Mouse (Mus musculus) ES-Bruce4 (cell line): ENCODE results near the gene Igf1r. TPM values are rescaled to one million over a fixed set of nuclear protein-coding genes. Genes with fewer than 3 reads are reported as not detected.
"Not testable (repeated sequence)": the region's sequence is repeated elsewhere in the genome, so short reads cannot be mapped to it uniquely, and the experiment has no call there.

ENCODE experiments used
- H3K27ac ChIP-seq: 2 replicates; pipeline ENCODE4 v1.5.1; 2012; ENCODE audit warnings: low read length, inconsistent platforms; ENCODE audit not compliant: insufficient read depth
- H3K27me3 ChIP-seq: 2 replicates; pipeline ENCODE4 v1.6.1; 2012; ENCODE audit warnings: mild to moderate bottlenecking, low read length, inconsistent platforms; ENCODE audit not compliant: control insufficient read depth, poor library complexity, insufficient read depth, severe bottlenecking
- H3K36me3 ChIP-seq: 2 replicates; pipeline ENCODE4 v1.6.1; 2012; ENCODE audit warnings: inconsistent platforms, mild to moderate bottlenecking, low read length, moderate library complexity; ENCODE audit not compliant: control insufficient read depth, poor library complexity, insufficient read depth, severe bottlenecking
- H3K4me1 ChIP-seq: one replicate; pipeline ENCODE4 v1.8.1; 2011; ENCODE audit warnings: low read length; ENCODE audit not compliant: control insufficient read depth, insufficient read depth
- H3K4me3 ChIP-seq: 2 replicates; pipeline ENCODE4 v1.5.1; 2011; ENCODE audit warnings: low read depth, mild to moderate bottlenecking, low read length
- H3K9ac ChIP-seq: 2 replicates; pipeline ENCODE4 v1.6.1; 2012; ENCODE audit warnings: low read depth, mild to moderate bottlenecking, inconsistent platforms; ENCODE audit not compliant: poor library complexity, severe bottlenecking
- H3K9me3 ChIP-seq: replicated peaks from 2 replicates; pipeline ENCODE4 v1.6.1; 2012; ENCODE audit warnings: mild to moderate bottlenecking, low read length, inconsistent platforms; ENCODE audit not compliant: control insufficient read depth, poor library complexity, insufficient read depth, severe bottlenecking
- CTCF ChIP-seq: IDR thresholded peaks from one replicate; pipeline ENCODE4 v1.8.1; 2011; ENCODE audit warnings: low read depth, low read length
- EP300 ChIP-seq: IDR thresholded peaks from 2 replicates; pipeline ENCODE4 v1.6.1; 2011; ENCODE audit warnings: low read depth, low read length; ENCODE audit not compliant: insufficient read depth
- POLR2A ChIP-seq: IDR thresholded peaks from one replicate; pipeline ENCODE4 v1.8.1; 2011; ENCODE audit warnings: low read length; ENCODE audit not compliant: insufficient read depth
- polyA plus RNA-seq: library from polyadenylated mRNA; stranded (reverse); fragments of >200 nt; gene quantifications from 2 replicates; pipeline ENCODE4 v1.2.4, GENCODE M21; 2011; ENCODE audit warnings: low read depth; ENCODE audit not compliant: missing spikeins, insufficient read depth, insufficient read length

Igf1r gene
- polyA plus RNA-seq, 1 experiment, result 58.4 TPM

- H3K9ac ChIP-seq, result no peak overlapping the region
- no peak overlapping the region for H3K4me3 ChIP-seq
- H3K27me3 ChIP-seq, result no peaks in the 10 kb centered on the region
- H3K9me3 ChIP-seq, result no peaks in the 10 kb centered on the region
- TF ChIP-seq CTCF (no peak), POLR2A (no peak), EP300 (no peak)
- peaks cover 3% of the 10 kb centered on the region for H3K4me1 ChIP-seq
- H3K27ac ChIP-seq, result no peak overlapping the region
- no peaks in the 10 kb centered on the region for H3K36me3 ChIP-seq
Measured at GRCm38 (mm10) chr7:68281341-68281740, 328.7 kb downstream of the Igf1r start.

GRCm38 (mm10) chr7:68282304-68283132 lies 329.9 kb downstream of the Igf1r start:
- Histone ChIP-seq H3K9ac (no peak overlapping the region), H3K36me3 (no peaks in the 10 kb centered on the region), H3K9me3 (no peaks in the 10 kb centered on the region), H3K27ac (no peak overlapping the region), H3K4me3 (no peak overlapping the region), H3K27me3 (no peaks in the 10 kb centered on the region), H3K4me1 (peaks cover 3% of the 10 kb centered on the region)
- no peak for TF ChIP-seq EP300

DNA sequence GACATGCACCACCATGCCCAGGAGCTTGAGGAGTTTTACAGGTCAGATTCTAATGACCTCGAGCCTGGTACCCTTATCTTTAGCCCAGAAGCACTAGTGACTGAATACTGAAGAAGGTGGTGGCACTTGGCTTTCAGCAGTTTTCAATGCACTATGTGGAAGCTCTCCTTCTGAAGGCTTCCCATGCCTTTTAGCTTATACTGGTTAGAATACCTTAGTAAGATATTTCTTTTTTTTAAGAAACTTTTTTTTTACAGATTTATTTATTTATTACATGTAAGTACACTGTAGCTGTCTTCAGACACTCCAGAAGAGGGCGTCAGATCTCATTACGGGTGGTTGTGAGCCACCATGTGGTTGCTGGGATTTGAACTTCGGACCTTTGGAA lies 330.5 kb downstream of the Igf1r start:
- not testable (repeated sequence) for H3K36me3 ChIP-seq, H3K27ac ChIP-seq, H3K27me3 ChIP-seq, H3K4me3 ChIP-seq, H3K4me1 ChIP-seq, H3K9ac ChIP-seq, H3K9me3 ChIP-seq

Other genes starting within 250 kb of the Igf1r start
- 5.3 and 6.1 TPM in 2 replicates for gene Synm, start 193.1 kb upstream of the Igf1r start, polyA plus RNA-seq